Mouse (Mus musculus): ENCODE results near the gene Psme1.

The Psme1 gene

DNA sequence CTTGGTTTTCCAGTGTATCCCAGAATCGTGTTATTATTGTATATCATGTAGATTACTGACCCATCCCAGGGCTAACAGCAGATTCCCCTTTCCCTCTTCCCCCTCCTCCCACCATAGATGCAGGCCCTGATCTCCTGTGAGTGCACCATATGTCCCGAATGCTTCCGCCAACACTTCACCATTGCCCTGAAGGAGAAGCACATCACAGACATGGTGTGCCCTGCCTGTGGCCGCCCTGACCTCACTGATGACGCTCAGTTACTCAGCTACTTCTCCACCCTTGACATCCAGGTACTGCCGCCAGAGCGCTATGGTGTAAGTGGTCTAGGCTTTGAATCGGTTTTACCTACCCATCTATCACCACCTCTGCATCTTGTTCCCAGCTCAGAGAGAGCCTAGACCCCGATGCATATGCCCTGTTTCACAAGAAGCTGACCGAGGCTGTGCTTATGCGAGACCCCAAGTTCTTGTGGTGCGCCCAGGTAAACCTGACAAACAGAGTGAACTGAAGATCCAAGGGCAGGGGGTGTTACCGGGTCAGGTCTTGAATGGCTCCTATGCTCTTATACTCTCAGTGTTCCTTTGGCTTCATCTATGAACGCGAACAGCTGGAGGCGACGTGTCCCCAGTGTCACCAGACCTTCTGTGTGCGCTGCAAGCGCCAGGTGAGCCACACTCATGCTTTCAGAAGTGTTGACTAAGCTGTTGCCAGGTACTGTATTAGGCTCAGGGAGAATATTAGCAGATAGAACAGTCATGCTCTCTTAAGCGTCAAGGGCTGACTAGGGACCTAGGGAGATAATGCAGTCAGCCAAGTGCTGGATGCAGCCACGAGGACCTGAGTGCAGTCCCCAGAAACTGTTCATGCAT is 20.8 kb downstream of the Psme1 start:
- no peak for DNase-seq (ENCODE audit: low read depth, low spot score)

DNA sequence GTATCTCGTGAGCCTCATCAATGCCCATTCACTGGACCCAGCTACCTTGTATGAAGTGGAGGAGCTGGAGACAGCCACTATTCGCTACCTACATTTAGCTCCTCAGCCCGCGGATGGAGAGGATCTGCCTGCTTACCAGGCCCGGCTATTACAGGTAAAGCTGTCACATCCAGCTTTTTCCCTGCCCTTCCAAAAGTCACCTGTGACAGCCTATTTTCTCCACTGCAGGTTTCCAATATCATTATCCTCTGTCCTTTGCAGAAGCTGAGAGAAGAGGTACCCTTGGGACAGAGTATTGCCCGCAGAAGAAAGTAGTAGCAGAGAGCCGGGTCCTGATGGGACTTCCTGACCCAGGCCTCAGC is 25.3 kb downstream of the Psme1 start, which contains the start of gene Irf9:
Gene Irf9, plus strand, starts transcription at position 301 of the 362 bp plus-strand sequence.
- no peak for DNase-seq (ENCODE audit: low read depth, low spot score)

DNA sequence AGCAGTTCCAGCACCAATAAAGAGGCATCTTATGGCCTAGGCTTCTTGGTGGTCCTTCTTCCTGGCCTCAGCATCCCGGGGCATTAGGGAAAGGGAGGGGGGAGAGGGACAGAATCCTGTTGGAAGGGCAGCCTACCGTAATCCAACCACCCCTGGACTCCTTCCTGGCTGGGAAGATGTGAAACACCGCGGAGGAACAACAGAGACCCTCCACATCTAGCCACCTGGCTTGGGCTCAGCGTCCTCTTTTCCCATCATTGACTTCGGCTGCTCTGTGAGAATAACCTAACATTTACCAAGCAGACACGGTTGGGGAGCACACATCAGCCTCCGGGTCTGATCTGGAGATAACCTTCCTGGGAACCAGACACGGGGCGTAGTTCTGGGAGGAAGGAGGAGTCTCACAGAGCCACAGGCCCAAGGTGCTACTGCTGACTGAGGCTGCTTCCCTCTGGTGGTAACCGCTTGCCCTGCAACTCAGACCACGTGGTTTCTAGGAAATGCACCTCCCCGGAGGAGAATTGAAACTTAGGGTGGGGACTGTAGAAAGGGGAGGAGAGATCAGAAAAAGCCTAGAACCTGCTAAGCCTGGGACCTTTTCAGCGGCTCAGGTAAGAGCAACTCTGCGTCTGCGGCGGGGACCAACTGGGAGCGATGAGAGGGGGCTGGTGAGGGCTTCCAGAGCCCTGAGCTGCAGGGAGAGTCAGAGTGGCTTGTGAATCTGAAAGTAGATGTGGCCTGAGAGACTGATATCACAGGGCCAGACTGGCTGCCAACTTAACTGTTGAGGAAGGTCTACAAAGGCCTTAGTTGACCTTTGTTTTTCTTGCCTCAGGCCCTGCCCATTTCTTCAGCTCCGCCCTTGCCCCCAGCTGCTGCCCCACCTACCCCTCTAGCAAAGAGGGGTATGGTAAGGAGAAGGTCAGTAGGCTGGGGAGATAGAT is 26.0 kb downstream of the Psme1 start:
- peak; percentile 92 for DNase-seq (ENCODE audit: low read depth, low spot score)

DNA sequence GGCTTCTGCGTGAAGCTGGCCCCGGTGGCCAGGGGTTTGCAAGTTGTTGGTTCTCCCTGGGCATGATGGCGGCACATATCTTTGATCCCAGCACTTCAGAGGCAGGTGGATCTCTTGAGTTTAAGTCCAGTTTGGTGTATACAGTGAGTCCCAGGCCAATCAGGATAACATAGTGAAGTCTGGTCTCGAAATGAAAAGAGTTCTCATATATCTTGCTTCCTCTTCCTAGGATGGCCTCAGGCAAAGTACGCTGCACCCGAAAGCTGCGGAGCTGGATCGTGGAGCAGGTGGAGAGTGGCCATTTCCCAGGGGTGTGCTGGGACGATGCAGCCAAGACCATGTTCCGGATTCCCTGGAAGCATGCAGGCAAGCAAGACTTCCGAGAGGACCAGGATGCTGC is 26.9 kb downstream of the Psme1 start:
- no peak for DNase-seq (ENCODE audit: low read depth, low spot score)

DNA sequence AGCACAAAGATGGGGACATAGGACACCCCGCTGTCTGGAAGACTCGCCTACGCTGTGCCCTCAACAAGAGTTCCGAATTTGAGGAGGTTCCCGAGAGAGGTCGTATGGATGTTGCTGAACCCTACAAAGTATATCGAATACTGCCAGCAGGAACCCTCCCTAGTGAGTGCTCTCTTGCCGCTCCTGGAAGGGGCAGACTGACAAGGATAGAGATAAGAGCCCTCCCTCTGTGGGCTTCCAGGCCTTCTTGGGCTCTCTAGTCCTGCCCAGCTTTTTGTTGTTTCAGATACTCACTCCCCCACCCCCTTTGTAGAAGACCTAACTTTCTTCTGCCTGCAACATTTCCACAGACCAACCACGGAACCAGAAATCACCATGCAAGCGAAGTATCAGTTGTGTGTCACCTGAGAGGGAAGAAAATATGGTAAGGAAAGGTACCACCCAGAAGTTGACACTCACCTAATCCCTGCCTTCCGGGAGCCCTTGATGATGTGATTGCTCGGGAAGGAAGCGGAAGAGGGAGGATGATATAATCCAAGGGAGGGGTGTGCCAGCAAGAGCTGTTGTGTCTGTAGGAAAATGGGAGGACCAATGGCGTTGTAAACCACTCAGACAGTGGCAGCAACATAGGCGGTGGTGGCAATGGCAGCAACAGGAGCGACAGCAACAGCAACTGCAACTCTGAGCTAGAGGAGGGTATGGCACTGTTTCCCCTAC is 28.0 kb downstream of the Psme1 start:
- no peak for DNase-seq (ENCODE audit: low read depth, low spot score)

DNA sequence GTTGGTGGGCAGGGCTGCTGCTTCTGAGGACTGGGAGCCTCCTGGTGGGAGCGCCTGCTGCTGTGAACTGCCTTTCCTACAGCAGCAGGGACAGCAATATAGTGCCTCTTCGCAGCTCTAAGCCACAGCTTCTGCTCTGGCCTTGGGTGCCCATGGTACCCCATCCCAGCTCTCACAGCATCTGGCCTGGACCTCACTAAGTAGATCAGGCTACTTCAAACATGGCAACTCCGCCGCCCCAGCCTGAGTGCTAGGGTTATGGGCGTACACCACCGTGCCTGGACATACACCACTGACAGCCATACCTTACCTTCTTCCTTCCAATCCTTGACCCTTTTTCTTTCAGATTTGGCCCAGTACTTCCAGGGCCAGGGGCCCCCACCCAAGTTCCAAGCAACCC is 30.4 kb downstream of the Psme1 start:
- no peak for DNase-seq (ENCODE audit: low read depth, low spot score)

DNA sequence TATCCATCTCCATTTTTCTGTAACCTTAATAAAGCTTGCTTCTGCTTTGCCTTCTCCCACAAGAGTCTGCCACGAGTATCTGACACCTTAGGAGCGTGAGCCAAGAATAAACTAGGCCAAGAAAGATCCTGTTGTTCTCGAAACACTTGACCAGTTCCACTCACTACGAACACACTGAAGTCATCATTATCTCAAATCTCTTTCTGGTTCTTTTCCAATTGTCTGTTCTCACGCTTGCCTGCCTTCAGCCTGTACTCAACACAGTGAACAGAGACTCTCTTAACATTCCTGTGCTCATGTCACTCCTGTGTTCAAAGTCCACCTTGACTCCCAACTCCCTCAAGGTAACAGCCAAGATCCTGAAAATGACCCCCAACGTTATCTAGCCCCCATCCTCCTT is 35.4 kb downstream of the Psme1 start:
- DNase-seq (ENCODE audit: low read depth, low spot score): no peak

DNA sequence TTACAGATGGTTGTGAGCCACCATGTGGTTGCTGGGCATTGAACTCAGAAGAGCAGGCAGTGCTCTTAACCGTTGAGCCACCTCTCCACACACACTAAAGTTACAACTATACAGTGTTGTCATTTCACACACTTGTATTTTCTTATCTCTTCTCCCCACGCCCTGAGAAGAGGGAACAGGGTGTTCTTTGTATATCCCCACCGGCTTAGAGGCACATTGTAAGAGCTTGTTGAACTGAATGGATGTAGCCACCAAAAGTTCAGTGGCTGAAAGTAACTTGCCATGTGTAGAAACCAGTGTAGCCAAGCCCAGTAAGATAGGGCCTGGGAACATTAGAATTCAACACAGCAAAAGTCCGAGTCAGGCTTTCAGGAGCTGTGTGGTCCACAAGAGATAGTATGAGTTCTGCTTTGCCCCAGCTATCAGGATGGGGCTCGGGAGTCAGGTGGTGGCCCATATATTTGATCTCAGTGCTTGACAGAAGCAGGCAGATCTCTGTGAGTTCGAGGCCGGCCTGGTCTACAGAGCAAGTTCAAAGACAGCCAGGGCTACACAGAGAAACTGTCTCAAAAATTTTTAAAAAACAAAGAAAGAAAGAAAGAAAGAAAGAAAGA is 36.7 kb downstream of the Psme1 start:
- no peak for DNase-seq (ENCODE audit: low read depth, low spot score)

DNA sequence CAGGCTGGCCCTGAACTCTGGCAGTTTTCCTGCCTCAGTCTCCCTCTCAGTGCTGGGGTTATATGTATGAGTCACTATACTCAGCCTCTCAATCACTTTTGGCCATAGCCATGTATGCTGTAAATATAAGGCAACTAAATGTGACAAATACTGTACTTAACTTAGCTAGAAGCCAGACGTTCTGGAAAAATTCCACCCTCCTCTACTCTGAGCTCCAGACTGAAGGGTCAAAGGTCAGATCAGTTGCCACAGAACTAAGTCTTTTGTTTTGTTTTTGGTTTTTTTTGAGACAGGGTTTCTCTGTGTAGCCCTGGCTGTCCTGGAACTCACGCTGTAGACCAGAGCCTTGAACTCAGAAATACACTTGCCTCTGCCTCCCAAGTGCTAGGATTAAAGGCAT is 38.0 kb downstream of the Psme1 start:
- DNase-seq (ENCODE audit: low read depth, low spot score): no peak

DNA sequence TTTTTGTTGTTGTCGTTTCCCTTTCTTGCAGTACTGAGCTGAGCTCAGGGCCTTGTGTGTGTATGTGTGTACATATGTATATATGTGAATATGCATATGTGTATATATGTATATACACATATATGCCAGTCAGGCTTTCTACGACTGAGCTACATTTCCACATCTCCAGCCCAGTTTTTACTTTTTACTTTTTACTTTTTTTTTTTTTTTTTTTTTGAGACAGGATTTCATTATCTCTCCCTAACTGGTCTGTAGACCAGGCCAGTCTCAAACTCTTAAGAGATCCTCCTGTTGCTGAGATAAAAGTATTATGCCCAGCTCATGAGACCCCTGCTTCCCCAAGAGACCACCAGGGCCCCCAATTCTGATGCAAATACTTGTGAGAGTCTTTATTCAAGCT is 38.9 kb downstream of the Psme1 start:
- DNase-seq (ENCODE audit: low read depth, low spot score): no peak

DNA sequence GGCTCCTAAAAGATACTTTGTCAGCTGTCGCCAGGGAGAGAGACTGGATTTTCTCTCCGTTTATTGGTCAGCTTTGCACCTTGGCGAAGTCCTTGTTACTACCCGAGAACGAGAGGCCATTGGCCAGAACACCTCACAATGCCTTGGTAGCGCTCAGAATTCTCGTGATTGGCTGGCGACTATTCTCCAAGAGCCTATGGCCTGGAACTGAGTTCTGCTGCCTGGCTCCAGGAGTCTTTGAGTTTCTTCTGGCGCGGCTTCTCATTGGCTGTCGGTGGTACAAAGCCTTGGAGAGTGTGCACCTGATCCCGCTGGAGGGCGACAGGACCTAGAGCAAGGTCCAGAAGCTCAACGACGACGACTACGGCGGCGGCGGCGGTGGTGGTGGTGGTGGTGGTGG is 39.9 kb downstream of the Psme1 start, which contains the start of gene Rec8:
Gene Rec8, plus strand, starts transcription at position 216 of the 400 bp plus-strand sequence.
- no peak for DNase-seq (ENCODE audit: low read depth, low spot score)

DNA sequence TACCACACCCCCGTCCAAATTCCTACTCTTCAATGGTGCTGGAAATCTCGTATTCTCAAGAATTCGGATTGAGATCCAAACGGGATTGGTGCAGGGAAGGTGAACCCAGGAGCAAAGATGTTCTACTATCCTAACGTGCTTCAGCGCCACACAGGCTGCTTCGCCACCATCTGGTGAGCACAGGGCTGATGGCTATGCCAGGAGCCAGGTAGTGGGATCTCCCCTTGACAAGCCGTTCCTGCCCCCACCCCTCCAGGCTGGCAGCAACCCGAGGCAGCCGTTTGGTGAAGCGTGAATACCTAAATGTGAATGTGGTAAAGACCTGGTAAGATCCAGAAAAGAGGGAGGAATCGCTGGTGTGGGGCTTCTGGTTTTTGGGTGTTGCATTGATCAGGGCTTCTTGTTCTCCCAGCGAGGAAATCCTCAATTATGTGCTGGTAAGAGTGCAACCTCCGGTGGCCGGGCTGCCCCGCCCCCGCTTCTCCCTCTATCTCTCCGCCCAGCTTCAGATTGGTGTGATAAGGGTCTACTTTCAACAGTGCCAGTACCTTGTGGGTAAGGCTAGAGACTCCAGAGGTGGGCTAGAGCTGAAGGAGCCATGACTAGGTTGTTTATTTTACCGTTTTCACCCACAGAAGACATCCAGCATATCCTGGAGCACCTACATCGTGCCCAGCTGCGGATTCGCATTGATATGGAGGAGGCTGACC is 40.7 kb downstream of the Psme1 start:
- no peak for DNase-seq (ENCODE audit: low read depth, low spot score)

DNA sequence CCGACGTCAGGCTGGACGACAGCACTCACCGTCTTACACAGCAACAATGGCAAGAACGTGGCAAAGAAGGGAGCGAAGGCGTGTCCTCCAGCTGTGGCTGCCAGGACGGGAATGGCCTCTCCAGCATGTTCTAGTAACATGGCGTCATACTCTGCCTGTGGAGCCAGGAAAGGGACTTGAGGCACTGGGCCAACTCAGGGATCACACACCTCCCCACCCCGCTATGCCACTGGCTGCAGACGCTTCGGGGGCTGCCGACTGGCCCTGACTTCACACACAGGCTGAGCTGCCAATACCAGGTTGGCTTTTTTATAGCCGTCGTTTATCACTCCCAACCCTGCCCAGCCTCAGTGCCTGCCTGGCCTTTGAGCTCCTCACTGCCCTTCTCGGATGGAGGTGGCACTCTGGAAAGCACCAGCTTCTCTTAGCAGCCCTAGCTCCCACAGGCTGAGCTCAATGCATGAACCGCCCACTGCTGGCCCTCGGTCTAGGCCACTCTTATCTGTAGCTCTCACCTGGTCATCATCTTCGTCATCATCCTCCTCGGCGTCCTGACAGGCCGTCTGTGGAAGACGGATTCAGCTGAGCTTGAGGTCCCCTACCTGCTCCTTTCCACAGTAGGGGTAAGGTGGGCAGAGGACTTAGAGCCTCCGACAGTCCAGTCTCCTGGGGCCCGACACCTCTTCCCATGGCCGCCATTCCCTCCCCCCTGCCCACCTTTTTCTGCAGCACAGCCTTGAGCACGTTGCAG is 50.3 kb downstream of the Psme1 start:
- no peak for DNase-seq (ENCODE audit: low read depth, low spot score)

DNA sequence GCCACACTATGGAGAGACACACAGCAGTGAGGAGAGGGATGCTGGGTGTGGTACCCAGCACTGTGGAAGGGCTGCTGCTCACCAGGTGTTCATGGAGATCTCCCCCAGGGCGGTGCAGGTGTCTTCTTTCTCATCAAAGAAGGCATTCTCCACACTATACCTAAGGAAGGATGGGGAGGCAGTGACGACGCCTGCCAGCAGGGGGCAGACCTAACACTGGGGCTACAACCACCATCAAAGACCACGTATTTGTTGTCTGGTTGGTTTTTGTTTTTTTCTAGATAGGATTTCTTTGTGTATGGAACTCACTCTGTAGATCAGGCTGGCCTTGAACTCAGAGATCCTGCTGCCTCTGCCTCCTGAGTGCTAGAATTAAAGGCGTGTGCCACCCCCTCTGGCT is 51.4 kb downstream of the Psme1 start:
- DNase-seq (ENCODE audit: low read depth, low spot score): no peak
